Mouse (Mus musculus) erythroblast, embryonic 14.5 days (primary cell): ENCODE results near the gene Rtn4rl1.

ENCODE experiments used
- GATA1 ChIP-seq: IDR thresholded peaks from 2 replicates; pipeline ENCODE4 v1.6.1; 2012; ENCODE audit warnings: low read length, inconsistent platforms, mixed read lengths
- TAL1 ChIP-seq: IDR thresholded peaks from 3 replicates; pipeline ENCODE4 v1.6.1; 2012; ENCODE audit warnings: low read length, inconsistent platforms, mixed read lengths

GRCm38 (mm10) chr11:75232434-75232833 lies 38.9 kb downstream of the Rtn4rl1 start:
- TF ChIP-seq GATA1 (no peak), TAL1 (no peak)
